In the genomic region with DNA sequence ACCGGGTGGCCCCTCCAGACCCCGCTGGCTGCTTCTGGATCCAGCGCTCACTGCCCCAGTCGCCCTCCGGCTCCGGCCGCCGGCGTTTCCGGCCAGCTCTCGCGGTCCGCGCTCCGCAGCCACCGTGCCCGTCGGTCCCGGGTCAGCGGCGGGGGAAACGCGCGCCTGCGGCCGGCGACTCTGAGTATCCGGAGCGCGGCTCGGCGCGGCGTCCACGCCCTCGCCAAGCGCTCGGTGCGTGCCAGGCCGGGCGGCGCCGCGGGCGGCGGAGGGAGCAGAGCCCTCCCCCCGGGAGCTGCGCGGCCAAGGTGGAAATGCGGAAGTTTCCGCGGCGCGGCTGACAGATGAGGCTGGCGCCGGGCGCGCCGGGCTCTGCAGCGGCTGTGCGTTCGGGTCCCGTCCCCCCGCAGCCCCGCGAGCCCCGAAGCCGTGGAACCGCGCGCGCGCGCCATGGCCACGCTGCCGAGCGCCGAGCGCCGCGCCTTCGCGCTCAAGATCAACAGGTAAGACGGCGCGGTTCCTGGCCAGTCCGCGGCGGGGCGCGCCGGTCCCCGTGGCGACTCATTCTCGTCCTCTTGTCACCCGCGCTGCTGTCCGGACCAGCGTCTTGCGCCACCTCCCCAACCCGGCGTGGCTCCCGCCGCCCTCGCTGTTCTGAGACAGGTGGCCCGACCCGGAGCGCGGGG, we compare ENCODE assay signal across 8 mouse cellular contexts. TPM values are rescaled to one million over a fixed set of nuclear protein-coding genes. Genes with fewer than 3 reads are reported as not detected.
A peak's percentile ranks its signal among the peaks of the same experiment; 100 is the strongest.
DNase-seq lines count a peak whose midpoint lies in the region; ATAC-seq and TF ChIP-seq lines count a peak whose summit lies in the region.

A gene (plus strand): TSS at position 334 of the 686 bp plus-strand sequence.

- peak within 1 kb of the TSS; percentile 99 for H3K27ac ChIP-seq in bone marrow, adult 2 months (ENCODE audit: control insufficient read depth, insufficient read depth, low read depth, low read length, poor library complexity)
- no peak within 1 kb of the TSS for H3K27ac ChIP-seq in forebrain, postnatal 0 days (ENCODE audit: low read depth, low read length)
- H3K27ac ChIP-seq in lung, embryonic 15.5 days: peak within 1 kb of the TSS; percentile 24
- H3K27ac ChIP-seq in neural tube, embryonic 15.5 days (replicated peaks): no peak within 1 kb of the TSS

- H3K9me3 ChIP-seq in forebrain, postnatal 0 days (ENCODE audit: low read length): no peaks in the 10 kb centered on the region
- H3K9me3 ChIP-seq in lung, embryonic 15.5 days: no peaks in the 10 kb centered on the region
- no peaks in the 10 kb centered on the region for H3K9me3 ChIP-seq in neural tube, embryonic 15.5 days (replicated peaks)

- WGBS in bone marrow, adult 2 months: under 1% methylated on average over 105 of the region's 109 CpGs
- WGBS in forebrain, postnatal 0 days: 2% methylated on average over 83 of the region's 109 CpGs
- WGBS in lung, embryonic 15.5 days: under 1% methylated on average over 93 of the region's 109 CpGs
- under 1% methylated on average over 96 of the region's 109 CpGs for WGBS in neural tube, embryonic 15.5 days

- H3K27me3 ChIP-seq in forebrain, postnatal 0 days (ENCODE audit: insufficient read depth, low read length): peaks cover 62% of the 10 kb centered on the region
- H3K27me3 ChIP-seq in lung, embryonic 15.5 days: peaks cover 34% of the 10 kb centered on the region
- peaks cover 54% of the 10 kb centered on the region for H3K27me3 ChIP-seq in neural tube, embryonic 15.5 days (replicated peaks)

- peak within 1 kb of the TSS; percentile 40 for H3K9ac ChIP-seq in forebrain, postnatal 0 days
- peak within 1 kb of the TSS; percentile 36 for H3K9ac ChIP-seq in lung, embryonic 15.5 days
- H3K9ac ChIP-seq in neural tube, embryonic 15.5 days (replicated peaks): peak within 1 kb of the TSS; percentile 46

- H3K4me2 ChIP-seq in forebrain, postnatal 0 days (ENCODE audit: low read depth): peak within 1 kb of the TSS; percentile 97
- H3K4me2 ChIP-seq in lung, embryonic 15.5 days: peak within 1 kb of the TSS; percentile 98
- peak within 1 kb of the TSS; percentile 99 for H3K4me2 ChIP-seq in neural tube, embryonic 15.5 days

- peaks cover 1% of the 10 kb centered on the region; the same call in 1 of the 2 replicates for H3K4me1 ChIP-seq in bone marrow, adult 2 months (ENCODE audit: control insufficient read depth, insufficient read depth, low read length)
- H3K4me1 ChIP-seq in forebrain, postnatal 0 days (ENCODE audit: insufficient read depth): no peaks in the 10 kb centered on the region
- H3K4me1 ChIP-seq in lung, embryonic 15.5 days: peaks cover 26% of the 10 kb centered on the region
- peaks cover 18% of the 10 kb centered on the region for H3K4me1 ChIP-seq in neural tube, embryonic 15.5 days

- peak within 1 kb of the TSS; percentile 91 for H3K4me3 ChIP-seq in bone marrow, adult 2 months (replicated peaks; ENCODE audit: control insufficient read depth, low read depth, low read length)
- H3K4me3 ChIP-seq in forebrain, postnatal 0 days (ENCODE audit: low read depth, low read length): peak within 1 kb of the TSS; percentile 60
- H3K4me3 ChIP-seq in lung, embryonic 15.5 days: peak within 1 kb of the TSS; percentile 68
- peak within 1 kb of the TSS; percentile 70 for H3K4me3 ChIP-seq in neural tube, embryonic 15.5 days (replicated peaks)

- no peaks in the 10 kb centered on the region for H3K36me3 ChIP-seq in forebrain, postnatal 0 days (ENCODE audit: insufficient read depth)
- H3K36me3 ChIP-seq in lung, embryonic 15.5 days: no peaks in the 10 kb centered on the region
- no peaks in the 10 kb centered on the region for H3K36me3 ChIP-seq in neural tube, embryonic 15.5 days

- ATAC-seq in CD4-positive, CD25-positive, alpha-beta regulatory T cell, adult 4 months: peak; percentile 86
- ATAC-seq in forebrain, postnatal 0 days: peak; percentile 54; the same call in 1 of the 2 replicates
- peak; percentile 78 for ATAC-seq in lung, embryonic 15.5 days (ENCODE audit: borderline replicate concordance, extremely low read depth, low FRiP score, low TSS enrichment)
- peak; percentile 35; the same call in 1 of the 2 replicates for ATAC-seq in neural tube, embryonic 15.5 days (ENCODE audit: low FRiP score)

- peak; percentile 29 for DNase-seq in forebrain, postnatal 0 days
- peak; percentile 74 for DNase-seq in heart, postnatal 4 days
- peak; percentile 75 for DNase-seq in layer of hippocampus, adult 9-11 months
- peak; percentile 48 to 53 for DNase-seq in thymus, adult 18-20 months

- TF ChIP-seq POLR2A in bone marrow, adult 2 months (IDR thresholded peaks at IDR 0.05; ENCODE audit: borderline replicate concordance, control insufficient read depth, low read depth, low read length): peak; percentile 53; the same call in 1 of the 2 replicates

- 0 out of 2 replicates have a peak, but pooled peaks have one; percentile 5 for TF ChIP-seq CTCF in bone marrow, adult 2 months (IDR thresholded peaks at IDR 0.05; ENCODE audit: control insufficient read depth, insufficient read depth, low read length)
- TF ChIP-seq CTCF in forebrain, postnatal 0 days (IDR thresholded peaks at IDR 0.05; ENCODE audit: low read depth): 0 out of 2 replicates have a peak, but pooled peaks have one; percentile 23

RNA-seq across cellular contexts. Expression of the gene that starts here (rescaled TPM):
- 100 to 1,000 TPM in 1 of 2 experiments, 10 to 100 TPM in 1; 97.2 to 114 TPM for polyA plus RNA-seq in CD4-positive, CD25-positive, alpha-beta regulatory T cell, adult 4 months (2017; shearing (Covaris generic))
- polyA plus RNA-seq in bone marrow, adult 2 months (2011; ENCODE audit: insufficient read depth, insufficient read length, low replicate concordance, missing spikeins): 16.9 and 40.8 TPM in 2 replicates
- 0.29 and 0.54 TPM in 2 replicates for total RNA-seq in forebrain, postnatal 0 days (2014; rRNA removed)
- polyA plus RNA-seq in forebrain, postnatal 0 days (2015; fragmentation: Nextera tagmentation; extraction: Ambion mirVana): 0.21 and 0.69 TPM in 2 replicates
- total RNA-seq in heart, postnatal 4 days (2021): 10 to 100 TPM; 11.4 to 13.9 TPM
- polyA plus RNA-seq in lung, embryonic 15.5 days (2015; fragmentation: Nextera tagmentation; extraction: Ambion mirVana): 4.2 and 4.5 TPM in 2 replicates
- 1.2 and 9.1 TPM in 2 replicates for polyA plus RNA-seq in neural tube, embryonic 15.5 days (2015; fragmentation: Nextera tagmentation; extraction: Ambion mirVana)

Comparison
In these comparisons a context has a peak if more than half of its experiments do, and no peak if none do; other contexts are left out.
1. Peak in DNase-seq, ATAC-seq, H3K4me3 ChIP-seq, H3K9ac ChIP-seq and H3K4me2 ChIP-seq in forebrain, postnatal 0 days; RNA of the gene not detected or under 1 TPM.
2. ATAC-seq: peak in every context shown above with its lines; median percentile 86 in CD4-positive, CD25-positive, alpha-beta regulatory T cell, adult 4 months; 78 in lung, embryonic 15.5 days; 54 in forebrain, postnatal 0 days; 35 in neural tube, embryonic 15.5 days.
3. H3K27ac ChIP-seq: peak in bone marrow, adult 2 months (single experiment) and lung, embryonic 15.5 days (single experiment); none in forebrain, postnatal 0 days (single experiment) and neural tube, embryonic 15.5 days (single experiment).
4. Peak in every context shown above with its lines, with median percentiles within 50 percentile points of each other: H3K4me3 ChIP-seq, DNase-seq, H3K4me2 ChIP-seq and H3K9ac ChIP-seq.